Mouse (Mus musculus): ENCODE data around the gene Cd151. TPM values are rescaled to one million over a fixed set of nuclear protein-coding genes. Genes with fewer than 3 reads are reported as not detected.

The Cd151 gene
- total and polyA plus RNA-seq, 2 experiments from 2014 or later = 12.4 to 55.8 TPM

- Histone ChIP-seq H3K27me3 (ENCODE audit: insufficient read depth, low read length) (no peaks in the 10 kb centered on the region), H3K36me3 (ENCODE audit: insufficient read depth) (peaks cover 33% of the 10 kb centered on the region), H3K4me3 (ENCODE audit: low read depth, low read length) (no peak overlapping the region), H3K4me1 (ENCODE audit: insufficient read depth) (peaks cover 9% of the 10 kb centered on the region), H3K4me2 (ENCODE audit: low read depth) (no peak overlapping the region), H3K27ac (ENCODE audit: low read depth, low read length) (no peak overlapping the region), H3K9ac (no peak overlapping the region), H3K9me3 (ENCODE audit: low read length) (no peaks in the 10 kb centered on the region)
- 73% methylated on average over 2 of the region's 2 CpGs for WGBS
- ATAC-seq = no peak
- no peak for DNase-seq
- no peak for TF ChIP-seq CTCF (IDR thresholded peaks at IDR 0.05; ENCODE audit: low read depth)
Measured at GRCm38 (mm10) chr7:141453636-141454035, 13.6 kb upstream of the Cd151 start.

GRCm38 (mm10) chr7:141454967-141455551, 12.1 kb upstream of the Cd151 start, which contains the start of gene Pnpla2:
TSS of gene Pnpla2 (plus strand) at chr7:141455198.
- Histone ChIP-seq H3K9me3 (ENCODE audit: low read length) (no peaks in the 10 kb centered on the region), H3K4me1 (ENCODE audit: insufficient read depth) (peaks cover 9% of the 10 kb centered on the region), H3K27me3 (ENCODE audit: insufficient read depth, low read length) (no peaks in the 10 kb centered on the region), H3K27ac (ENCODE audit: low read depth, low read length) (peak within 1 kb of the TSS; percentile 66), H3K36me3 (ENCODE audit: insufficient read depth) (peaks cover 37% of the 10 kb centered on the region), H3K4me3 (ENCODE audit: low read depth, low read length) (peak within 1 kb of the TSS; percentile 56), H3K4me2 (ENCODE audit: low read depth) (peak within 1 kb of the TSS; percentile 92), H3K9ac (peak within 1 kb of the TSS; percentile 65)
- WGBS = under 1% methylated on average over 45 of the region's 45 CpGs
- peak; percentile 86 for DNase-seq
- peak; percentile 35 for TF ChIP-seq CTCF (IDR thresholded peaks at IDR 0.05; ENCODE audit: low read depth)
- ATAC-seq = peak; percentile 83

GRCm38 (mm10) chr7:141455610-141456314, 11.4 kb upstream of the Cd151 start:
- 2% methylated on average over 23 of the region's 23 CpGs for WGBS
- DNase-seq (no peak), ATAC-seq (peak; percentile 12)
- Histone ChIP-seq H3K36me3 (ENCODE audit: insufficient read depth) (peaks cover 32% of the 10 kb centered on the region), H3K9me3 (ENCODE audit: low read length) (no peaks in the 10 kb centered on the region), H3K27me3 (ENCODE audit: insufficient read depth, low read length) (peaks cover 3% of the 10 kb centered on the region; the same call in 1 of the 2 replicates), H3K4me3 (ENCODE audit: low read depth, low read length) (peak overlapping the region; percentile 56), H3K9ac (peak overlapping the region; percentile 65), H3K27ac (ENCODE audit: low read depth, low read length) (peak overlapping the region; percentile 66), H3K4me2 (ENCODE audit: low read depth) (peak overlapping the region; percentile 92), H3K4me1 (ENCODE audit: insufficient read depth) (peaks cover 9% of the 10 kb centered on the region)
- TF ChIP-seq CTCF (IDR thresholded peaks at IDR 0.05; ENCODE audit: low read depth) = no peak

GRCm38 (mm10) chr7:141456739-141457138, 10.5 kb upstream of the Cd151 start:
- H3K4me1 ChIP-seq (ENCODE audit: insufficient read depth) = peaks cover 9% of the 10 kb centered on the region
- H3K36me3 ChIP-seq (ENCODE audit: insufficient read depth) = peaks cover 23% of the 10 kb centered on the region
- no peak overlapping the region for H3K4me3 ChIP-seq (ENCODE audit: low read depth, low read length)
- H3K27ac ChIP-seq (ENCODE audit: low read depth, low read length) = no peak overlapping the region
- TF ChIP-seq CTCF (IDR thresholded peaks at IDR 0.05; ENCODE audit: low read depth) = no peak
- H3K27me3 ChIP-seq (ENCODE audit: insufficient read depth, low read length) = peaks cover 13% of the 10 kb centered on the region
- no peak overlapping the region for H3K9ac ChIP-seq
- H3K9me3 ChIP-seq (ENCODE audit: low read length) = no peaks in the 10 kb centered on the region
- 89% methylated on average over 6 of the region's 6 CpGs for WGBS
- ATAC-seq (no peak), DNase-seq (no peak)
- peak overlapping the region; percentile 92; the same call in 1 of the 2 replicates for H3K4me2 ChIP-seq (ENCODE audit: low read depth)

GRCm38 (mm10) chr7:141457236-141457635, 10.0 kb upstream of the Cd151 start:
- no peak overlapping the region for H3K4me3 ChIP-seq (ENCODE audit: low read depth, low read length)
- peaks cover 18% of the 10 kb centered on the region for H3K36me3 ChIP-seq (ENCODE audit: insufficient read depth)
- ATAC-seq (no peak), DNase-seq (no peak)
- peaks cover 17% of the 10 kb centered on the region for H3K27me3 ChIP-seq (ENCODE audit: insufficient read depth, low read length)
- H3K9me3 ChIP-seq (ENCODE audit: low read length) = no peaks in the 10 kb centered on the region
- H3K9ac ChIP-seq = no peak overlapping the region
- H3K27ac ChIP-seq (ENCODE audit: low read depth, low read length) = no peak overlapping the region
- H3K4me1 ChIP-seq (ENCODE audit: insufficient read depth) = peaks cover 9% of the 10 kb centered on the region
- WGBS = 95% methylated on average over 14 of the region's 14 CpGs
- H3K4me2 ChIP-seq (ENCODE audit: low read depth) = no peak overlapping the region
- no peak for TF ChIP-seq CTCF (IDR thresholded peaks at IDR 0.05; ENCODE audit: low read depth)

- Histone ChIP-seq H3K9me3 (ENCODE audit: low read length) (no peaks in the 10 kb centered on the region), H3K9ac (no peak overlapping the region), H3K4me1 (ENCODE audit: insufficient read depth) (peaks cover 9% of the 10 kb centered on the region), H3K27me3 (ENCODE audit: insufficient read depth, low read length) (peaks cover 23% of the 10 kb centered on the region), H3K36me3 (ENCODE audit: insufficient read depth) (peaks cover 16% of the 10 kb centered on the region), H3K4me3 (ENCODE audit: low read depth, low read length) (no peak overlapping the region), H3K4me2 (ENCODE audit: low read depth) (no peak overlapping the region), H3K27ac (ENCODE audit: low read depth, low read length) (no peak overlapping the region)
- ATAC-seq (no peak), DNase-seq (no peak)
- TF ChIP-seq CTCF (IDR thresholded peaks at IDR 0.05; ENCODE audit: low read depth) = peak; percentile 48
- 76% methylated on average over 15 of the region's 15 CpGs for WGBS
Measured at GRCm38 (mm10) chr7:141457986-141458660, 9.1 kb upstream of the Cd151 start.

- Histone ChIP-seq H3K4me2 (ENCODE audit: low read depth) (no peak overlapping the region), H3K36me3 (ENCODE audit: insufficient read depth) (peaks cover 16% of the 10 kb centered on the region), H3K4me1 (ENCODE audit: insufficient read depth) (peaks cover 9% of the 10 kb centered on the region), H3K4me3 (ENCODE audit: low read depth, low read length) (no peak overlapping the region), H3K9ac (no peak overlapping the region), H3K9me3 (ENCODE audit: low read length) (no peaks in the 10 kb centered on the region), H3K27ac (ENCODE audit: low read depth, low read length) (no peak overlapping the region), H3K27me3 (ENCODE audit: insufficient read depth, low read length) (peaks cover 23% of the 10 kb centered on the region)
- ATAC-seq = no peak
- 90% methylated on average over 11 of the region's 11 CpGs for WGBS
- no peak for DNase-seq
- no peak for TF ChIP-seq CTCF (IDR thresholded peaks at IDR 0.05; ENCODE audit: low read depth)
Measured at GRCm38 (mm10) chr7:141458661-141459060, 8.5 kb upstream of the Cd151 start.
